Mouse (Mus musculus) embryonic facial prominence, embryonic 14.5 days (tissue): ENCODE measurements around the gene Pde1c. TPM values are rescaled to one million over a fixed set of nuclear protein-coding genes. Genes with fewer than 3 reads are reported as not detected.
A peak's percentile ranks its signal among the peaks of the same experiment; 100 is the strongest.

ENCODE experiments used
- ATAC-seq: fragments of 200-750 bp; cut with Nextera tagmentation; 2 replicates; pipeline ENCODE4 v1.8.0; 2017; ENCODE audit warnings: low read depth, moderate number of reproducible peaks, moderate TSS enrichment
- DNase-seq: peaks from one replicate; pipeline ENCODE4 v3.0.0-alpha.2; 2015; ENCODE audit warnings: low spot score
- H3K27ac ChIP-seq: fragments of 300-500 bp; sonication (generic); replicated peaks from 2 replicates; pipeline ENCODE4 v1.5.1; 2014; ENCODE audit warnings: low read depth, mild to moderate bottlenecking, low read length, moderate library complexity
- H3K27me3 ChIP-seq: fragments of 300-500 bp; sonication (generic); replicated peaks from 2 replicates; pipeline ENCODE4 v1.6.1; 2014; ENCODE audit warnings: low read length; ENCODE audit not compliant: control insufficient read depth, insufficient read depth
- H3K36me3 ChIP-seq: fragments of 300-500 bp; sonication (generic); 2 replicates; pipeline ENCODE4 v1.6.1; 2014; ENCODE audit warnings: low read length, mixed read lengths; ENCODE audit not compliant: control insufficient read depth, insufficient read depth
- H3K4me1 ChIP-seq: fragments of 300-500 bp; sonication (generic); 2 replicates; pipeline ENCODE4 v1.6.1; 2014; ENCODE audit warnings: antibody characterized with exemption, low read length; ENCODE audit not compliant: control insufficient read depth, insufficient read depth
- H3K4me2 ChIP-seq: fragments of 300-500 bp; sonication (generic); 2 replicates; pipeline ENCODE4 v1.6.1; 2014; ENCODE audit warnings: low read depth, mild to moderate bottlenecking, low read length, moderate library complexity, mixed read lengths
- H3K4me3 ChIP-seq: fragments of 300-500 bp; sonication (generic); 2 replicates; pipeline ENCODE4 v1.5.1; 2014; ENCODE audit warnings: low read depth, mild to moderate bottlenecking, low read length
- H3K9ac ChIP-seq: fragments of 300-500 bp; sonication (generic); 2 replicates; pipeline ENCODE4 v1.6.1; 2014; ENCODE audit warnings: low read depth, mild to moderate bottlenecking, low read length, moderate library complexity, mixed read lengths
- H3K9me3 ChIP-seq: fragments of 300-500 bp; sonication (generic); 2 replicates; pipeline ENCODE4 v1.6.1; 2016; ENCODE audit warnings: low read length; ENCODE audit not compliant: control insufficient read depth
- WGBS: fragments of 180-500 bp; shearing (Covaris S2); extraction: QIAGEN DNeasy Blood & Tissue Kit; methylation state at CpG from one replicate; pipeline ENCODE4 v1.1.7; 2014; 5-methylcytosine and 5-hydroxymethylcytosine counted together
- polyA plus RNA-seq: library from polyadenylated mRNA; unstranded; fragments of >200 nt; fragmentation: Nextera tagmentation; extraction: Ambion mirVana; gene quantifications from 2 replicates; pipeline ENCODE4 v1.2.1, GENCODE M21; 2014

The Pde1c gene
- polyA plus RNA-seq, 1 experiment from 2014 or later: 4.2 TPM

DNA sequence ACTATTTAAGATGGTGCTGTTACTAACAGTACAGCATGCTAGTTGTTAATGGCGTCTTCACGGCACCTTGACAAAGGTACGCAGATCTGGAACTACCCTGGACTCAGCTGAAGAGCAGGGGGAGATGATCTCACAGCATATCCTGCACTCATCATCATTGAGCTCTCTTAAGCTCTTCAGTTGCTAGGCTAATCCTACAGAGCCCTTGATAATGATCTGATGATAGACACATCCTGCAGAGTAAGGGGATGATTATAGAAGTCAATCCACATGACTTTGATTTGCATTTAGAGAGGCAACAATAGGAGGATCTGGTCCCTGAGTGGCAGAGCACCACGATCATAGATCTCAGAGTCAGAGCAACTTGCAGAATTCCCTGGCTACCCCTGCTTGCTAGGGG, 236.8 kb downstream of the Pde1c start:
- 75% methylated on average over 4 of the region's 4 CpGs for WGBS
- H3K4me2 ChIP-seq: no peak overlapping the region
- no peaks in the 10 kb centered on the region for H3K36me3 ChIP-seq
- no peak overlapping the region for H3K9ac ChIP-seq
- no peak overlapping the region for H3K27ac ChIP-seq
- DNase-seq (no peak), ATAC-seq (no peak)
- H3K9me3 ChIP-seq: no peaks in the 10 kb centered on the region
- H3K27me3 ChIP-seq: no peaks in the 10 kb centered on the region
- H3K4me3 ChIP-seq: no peak overlapping the region
- H3K4me1 ChIP-seq: no peaks in the 10 kb centered on the region

DNA sequence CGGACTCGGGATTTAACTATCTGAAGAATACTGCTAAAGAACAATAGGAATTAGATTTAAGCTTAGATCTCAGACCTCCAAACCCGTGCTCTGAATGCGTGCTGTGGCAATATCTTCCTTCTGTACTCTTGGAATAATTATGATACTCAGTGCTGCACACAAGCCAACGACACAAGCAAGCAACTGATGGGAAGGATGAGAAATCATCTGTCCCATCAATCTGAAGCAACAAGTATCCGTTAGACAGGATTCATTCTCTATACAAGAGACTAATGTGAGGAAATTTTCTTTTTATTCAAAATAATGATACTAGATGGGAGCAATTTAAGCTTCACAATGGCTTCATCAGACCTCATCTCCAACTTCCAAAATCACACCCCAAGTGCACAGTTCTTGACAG, 237.5 kb downstream of the Pde1c start:
- Histone ChIP-seq H3K27me3 (no peaks in the 10 kb centered on the region), H3K9me3 (no peaks in the 10 kb centered on the region), H3K4me2 (no peak overlapping the region), H3K9ac (no peak overlapping the region), H3K36me3 (no peaks in the 10 kb centered on the region), H3K27ac (no peak overlapping the region), H3K4me3 (no peak overlapping the region), H3K4me1 (no peaks in the 10 kb centered on the region)
- DNase-seq (no peak), ATAC-seq (no peak)
- WGBS: 89% methylated on average over 6 of the region's 6 CpGs

DNA sequence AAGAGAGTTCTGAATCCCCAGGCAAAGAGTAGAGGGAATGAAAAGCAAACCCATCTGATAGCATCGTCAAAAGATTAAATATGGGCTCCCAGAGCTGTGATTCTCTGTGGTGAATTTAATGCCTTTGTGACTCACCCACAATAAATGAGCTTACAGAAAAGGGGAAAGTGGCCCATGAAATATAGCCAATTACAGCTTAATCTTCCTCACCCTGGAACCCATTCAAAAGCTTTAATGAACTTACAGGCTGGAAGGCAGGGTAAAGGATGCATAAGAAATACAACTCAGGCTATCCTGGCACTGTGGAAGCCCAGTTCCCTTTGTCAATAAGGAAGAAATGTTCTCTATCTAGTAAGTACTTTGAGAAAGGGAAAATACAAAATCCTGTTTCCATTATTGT, 240.8 kb downstream of the Pde1c start:
- no peak overlapping the region for H3K4me3 ChIP-seq
- H3K4me1 ChIP-seq: no peaks in the 10 kb centered on the region; the same call in 1 of the 2 replicates
- H3K4me2 ChIP-seq: no peak overlapping the region
- ATAC-seq (no peak), DNase-seq (no peak)
- no peaks in the 10 kb centered on the region for H3K9me3 ChIP-seq
- H3K27ac ChIP-seq: no peak overlapping the region
- H3K27me3 ChIP-seq: no peaks in the 10 kb centered on the region
- no peak overlapping the region for H3K9ac ChIP-seq
- WGBS: 67% methylated on average over 1 of the region's 1 CpGs
- no peaks in the 10 kb centered on the region for H3K36me3 ChIP-seq

DNA sequence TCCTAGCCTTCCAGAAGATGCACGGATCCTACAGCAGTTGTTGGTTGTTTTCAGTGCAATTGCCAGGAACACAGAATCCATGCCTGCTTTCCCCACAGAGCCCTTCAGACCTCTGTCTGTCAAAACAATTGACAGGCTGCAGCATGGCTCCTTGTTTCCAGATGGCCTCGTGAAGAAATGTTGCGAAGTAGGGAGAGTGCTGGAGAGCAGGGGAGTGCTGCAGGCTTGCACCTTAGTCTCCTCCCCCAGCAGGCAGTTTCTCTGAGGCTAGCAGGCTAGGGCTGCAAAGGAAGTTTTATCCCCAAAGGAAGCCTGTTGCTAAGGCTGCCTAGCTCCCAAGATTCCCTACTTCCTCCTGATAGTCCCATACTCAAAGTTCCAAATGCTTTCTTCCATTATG, 246.1 kb downstream of the Pde1c start:
- WGBS: 6% methylated on average over 3 of the region's 3 CpGs
- no peaks in the 10 kb centered on the region for H3K9me3 ChIP-seq
- no peaks in the 10 kb centered on the region for H3K27me3 ChIP-seq
- peak; percentile 26; the same call in 1 of the 2 replicates for ATAC-seq
- no peak overlapping the region; the same call in 1 of the 2 replicates for H3K27ac ChIP-seq
- no peaks in the 10 kb centered on the region for H3K36me3 ChIP-seq
- H3K4me2 ChIP-seq: peak overlapping the region; percentile 13; the same call in 1 of the 2 replicates
- peak; percentile 47 for DNase-seq
- H3K9ac ChIP-seq: peak overlapping the region; percentile 14; the same call in 1 of the 2 replicates
- H3K4me3 ChIP-seq: no peak overlapping the region
- H3K4me1 ChIP-seq: peaks cover 6% of the 10 kb centered on the region; the same call in 1 of the 2 replicates

DNA sequence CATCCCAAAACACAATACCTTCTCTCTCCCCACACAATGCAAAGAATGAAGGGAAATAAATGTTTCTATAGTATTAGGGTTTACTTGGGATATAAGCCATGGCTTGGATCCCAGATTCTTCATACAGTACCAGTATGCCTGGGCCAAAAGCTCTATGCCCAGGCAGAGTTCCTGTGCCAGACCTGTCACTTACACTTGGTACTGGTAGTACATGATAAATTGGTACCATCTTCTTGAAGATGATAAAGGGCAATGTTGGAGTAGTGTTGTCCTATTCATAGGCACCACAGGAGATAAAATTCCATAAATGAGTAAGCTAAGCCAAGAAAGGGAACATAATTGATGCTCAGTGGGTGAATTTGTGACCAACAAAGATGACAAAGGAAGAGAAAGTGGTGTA, 258.6 kb downstream of the Pde1c start:
- Histone ChIP-seq H3K4me2 (no peak overlapping the region), H3K9ac (no peak overlapping the region), H3K36me3 (no peaks in the 10 kb centered on the region), H3K4me1 (no peaks in the 10 kb centered on the region), H3K27me3 (no peaks in the 10 kb centered on the region), H3K27ac (no peak overlapping the region), H3K9me3 (no peaks in the 10 kb centered on the region), H3K4me3 (no peak overlapping the region)
- no peak for DNase-seq
- ATAC-seq: no peak

DNA sequence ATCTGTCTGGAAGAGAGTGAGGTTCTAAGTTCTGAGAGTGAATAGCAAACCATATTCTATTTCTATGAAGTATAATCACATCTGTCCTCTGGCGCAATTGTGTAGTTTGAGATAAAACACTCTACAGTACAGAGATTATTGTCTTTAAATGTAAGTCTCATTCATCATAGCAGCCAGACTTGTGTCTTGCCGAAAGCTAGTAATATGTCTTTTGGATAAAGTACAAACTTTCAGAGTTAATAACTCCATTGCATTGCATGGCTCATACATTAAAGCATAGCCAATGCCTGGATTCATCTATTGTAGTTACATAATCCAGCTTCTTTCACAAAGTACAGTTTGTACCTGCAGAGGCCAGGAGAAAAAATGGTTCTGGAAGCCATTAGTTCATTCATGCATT, 262.8 kb downstream of the Pde1c start:
- Histone ChIP-seq H3K9me3 (no peaks in the 10 kb centered on the region), H3K9ac (no peak overlapping the region), H3K4me2 (no peak overlapping the region), H3K4me1 (no peaks in the 10 kb centered on the region), H3K27ac (no peak overlapping the region), H3K4me3 (no peak overlapping the region), H3K27me3 (no peaks in the 10 kb centered on the region), H3K36me3 (no peaks in the 10 kb centered on the region)
- WGBS: 68% methylated on average over 2 of the region's 2 CpGs
- peak; percentile 14 for DNase-seq
- ATAC-seq: no peak

DNA sequence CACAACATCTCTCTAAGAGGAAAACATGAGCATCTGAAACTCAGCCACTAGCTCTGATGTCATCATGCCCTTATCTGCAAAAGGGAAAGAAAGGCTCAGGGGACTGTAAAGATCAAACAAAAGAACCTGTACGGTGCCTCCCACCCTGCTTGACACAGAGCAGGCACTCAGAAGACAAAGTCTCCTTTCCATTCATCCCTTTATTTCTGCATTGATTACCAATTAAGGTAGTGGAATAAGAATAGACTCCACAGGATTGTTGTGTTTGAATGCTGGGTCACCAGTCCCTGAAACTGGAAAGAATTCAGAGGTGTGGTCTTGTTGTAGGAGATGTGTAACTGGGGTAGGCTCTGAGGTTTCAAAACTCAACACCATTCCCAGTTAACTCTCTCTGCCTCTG, 276.7 kb downstream of the Pde1c start:
- H3K9me3 ChIP-seq: no peaks in the 10 kb centered on the region
- no peak overlapping the region for H3K4me3 ChIP-seq
- 78% methylated on average over 1 of the region's 1 CpGs for WGBS
- no peak overlapping the region for H3K27ac ChIP-seq
- H3K4me1 ChIP-seq: no peaks in the 10 kb centered on the region
- no peak overlapping the region for H3K9ac ChIP-seq
- H3K27me3 ChIP-seq: no peaks in the 10 kb centered on the region
- H3K36me3 ChIP-seq: no peaks in the 10 kb centered on the region
- H3K4me2 ChIP-seq: no peak overlapping the region
- DNase-seq: no peak
- ATAC-seq: no peak

DNA sequence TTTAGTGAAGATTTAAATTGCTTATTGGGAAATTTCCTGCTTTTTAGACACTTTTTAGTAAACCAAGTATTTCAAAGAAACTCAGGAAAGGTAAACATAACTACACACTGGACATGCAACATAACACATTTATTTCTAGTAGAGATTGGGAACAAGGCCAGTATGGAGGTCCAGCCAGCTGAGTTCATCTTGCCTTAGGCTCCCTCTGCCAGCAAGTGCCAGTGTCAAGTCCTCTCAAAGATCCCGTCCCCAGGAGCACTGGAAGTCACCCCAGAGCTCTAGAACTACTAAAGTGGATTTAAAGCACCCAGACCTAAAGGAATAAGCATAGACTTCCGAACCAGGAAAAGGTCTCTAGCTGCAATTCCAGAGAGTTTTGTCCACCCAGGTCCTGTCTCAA, 279.6 kb downstream of the Pde1c start:
- no peaks in the 10 kb centered on the region for H3K36me3 ChIP-seq
- no peak overlapping the region for H3K4me3 ChIP-seq
- H3K4me1 ChIP-seq: no peaks in the 10 kb centered on the region
- 72% methylated on average over 2 of the region's 2 CpGs for whole genome bisulfite sequencing
- no peak for DNase-seq
- no peak overlapping the region for H3K4me2 ChIP-seq
- no peaks in the 10 kb centered on the region for H3K9me3 ChIP-seq
- H3K9ac ChIP-seq: no peak overlapping the region
- no peaks in the 10 kb centered on the region for H3K27me3 ChIP-seq
- H3K27ac ChIP-seq: no peak overlapping the region
- no peak for ATAC-seq

DNA sequence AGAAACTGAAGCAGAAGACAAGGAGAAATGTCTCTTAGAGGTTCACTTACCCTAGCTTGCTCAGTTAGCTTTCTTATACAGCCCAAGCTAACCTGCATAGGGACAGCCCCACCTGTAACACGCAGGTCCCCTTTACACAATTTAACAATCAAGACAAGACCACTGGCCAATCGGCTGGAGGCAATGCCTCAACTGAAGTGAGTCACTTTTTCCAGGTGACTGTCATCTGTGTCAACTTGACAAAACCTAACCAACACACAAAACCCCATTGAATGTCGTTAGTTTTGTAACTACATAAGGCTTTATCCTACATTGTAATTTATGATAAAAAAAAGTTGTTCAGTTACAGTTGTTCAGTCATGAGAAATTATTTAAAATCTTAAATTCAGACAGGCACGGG, 284.1 kb downstream of the Pde1c start:
- Histone ChIP-seq H3K36me3 (no peaks in the 10 kb centered on the region), H3K4me3 (no peak overlapping the region), H3K4me2 (no peak overlapping the region), H3K27me3 (no peaks in the 10 kb centered on the region), H3K9me3 (no peaks in the 10 kb centered on the region), H3K27ac (no peak overlapping the region), H3K4me1 (no peaks in the 10 kb centered on the region), H3K9ac (no peak overlapping the region)
- ATAC-seq (no peak), DNase-seq (no peak)
- WGBS: 78% methylated on average over 4 of the region's 4 CpGs
